Mouse (Mus musculus): ENCODE measurements at regions not wholly inside any gene's neighbourhood (a gene's known extent, or its start where the extent isn't known, plus 50 kb on each side); places are given as distances from the start of the nearest gene placed in this dataset.
A peak's percentile ranks its signal among the peaks of the same experiment; 100 is the strongest.

GRCm38 (mm10) chr12:109950632-109951031, 328.2 kb upstream of the Dio3 start:
- TF ChIP-seq EP300 (IDR thresholded peaks at IDR 0.05; ENCODE audit: low read depth) (no peak), CTCF (IDR thresholded peaks at IDR 0.05; ENCODE audit: low read depth) (peak; percentile 22; the same call in 1 of the 2 replicates)

Measured in liver, postnatal 0 days (tissue).